Mouse (Mus musculus): ENCODE data around the gene Dkk3. TPM values are rescaled to one million over a fixed set of nuclear protein-coding genes. Genes with fewer than 3 reads are reported as not detected.

The Dkk3 gene
- polyA plus RNA-seq, 1 experiment from 2014 or later = 72.4 TPM

GRCm38 (mm10) chr7:112159835-112160234, 978 bp upstream of the Dkk3 start:
- no peaks in the 10 kb centered on the region for H3K27me3 ChIP-seq (ENCODE audit: control insufficient read depth, insufficient read depth, low read length)
- H3K4me2 ChIP-seq = no peak overlapping the region
- no peak overlapping the region for H3K9ac ChIP-seq (ENCODE audit: low read depth, low read length)
- no peaks in the 10 kb centered on the region for H3K9me3 ChIP-seq (replicated peaks; ENCODE audit: control insufficient read depth, low read length)
- ATAC-seq (replicated peaks; ENCODE audit: insufficient number of reproducible peaks, low FRiP score, low TSS enrichment) = no peak
- no peaks in the 10 kb centered on the region for H3K36me3 ChIP-seq (ENCODE audit: control insufficient read depth, insufficient read depth, low read length)
- H3K27ac ChIP-seq (ENCODE audit: low read depth, low read length) = no peak overlapping the region
- no peak overlapping the region for H3K4me3 ChIP-seq (ENCODE audit: low read depth, low read length)
- H3K4me1 ChIP-seq (ENCODE audit: control insufficient read depth, insufficient read depth, low read length) = peaks cover 25% of the 10 kb centered on the region
- WGBS (ENCODE audit: insufficient replicate concordance) = 28% methylated on average over 5 of the region's 6 CpGs

DNA sequence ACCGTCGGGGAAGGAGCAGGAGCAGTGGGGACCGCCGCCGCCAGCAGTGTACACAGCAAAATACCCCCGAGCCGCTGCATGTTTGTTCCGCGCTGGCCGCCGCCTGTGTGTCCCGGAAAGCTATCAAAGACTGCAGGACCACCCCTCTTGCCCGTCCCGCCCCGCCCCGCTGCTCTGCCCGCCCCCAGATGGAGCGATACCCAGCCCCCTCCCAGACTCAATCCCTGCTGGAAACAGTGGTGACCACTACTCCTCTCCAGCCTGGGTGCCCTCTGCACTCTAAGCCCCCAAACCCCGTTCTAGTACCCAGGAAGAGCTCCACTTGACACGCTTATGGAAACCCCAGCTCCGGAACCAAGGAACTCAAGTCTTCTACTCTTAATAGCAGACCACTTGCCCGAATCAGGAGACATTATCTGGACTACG, 528 bp downstream of the Dkk3 start:
- peak; percentile 36 for ATAC-seq (replicated peaks; ENCODE audit: insufficient number of reproducible peaks, low FRiP score, low TSS enrichment)
- Histone ChIP-seq H3K27me3 (ENCODE audit: control insufficient read depth, insufficient read depth, low read length) (no peaks in the 10 kb centered on the region), H3K4me1 (ENCODE audit: control insufficient read depth, insufficient read depth, low read length) (peaks cover 33% of the 10 kb centered on the region)

DNA sequence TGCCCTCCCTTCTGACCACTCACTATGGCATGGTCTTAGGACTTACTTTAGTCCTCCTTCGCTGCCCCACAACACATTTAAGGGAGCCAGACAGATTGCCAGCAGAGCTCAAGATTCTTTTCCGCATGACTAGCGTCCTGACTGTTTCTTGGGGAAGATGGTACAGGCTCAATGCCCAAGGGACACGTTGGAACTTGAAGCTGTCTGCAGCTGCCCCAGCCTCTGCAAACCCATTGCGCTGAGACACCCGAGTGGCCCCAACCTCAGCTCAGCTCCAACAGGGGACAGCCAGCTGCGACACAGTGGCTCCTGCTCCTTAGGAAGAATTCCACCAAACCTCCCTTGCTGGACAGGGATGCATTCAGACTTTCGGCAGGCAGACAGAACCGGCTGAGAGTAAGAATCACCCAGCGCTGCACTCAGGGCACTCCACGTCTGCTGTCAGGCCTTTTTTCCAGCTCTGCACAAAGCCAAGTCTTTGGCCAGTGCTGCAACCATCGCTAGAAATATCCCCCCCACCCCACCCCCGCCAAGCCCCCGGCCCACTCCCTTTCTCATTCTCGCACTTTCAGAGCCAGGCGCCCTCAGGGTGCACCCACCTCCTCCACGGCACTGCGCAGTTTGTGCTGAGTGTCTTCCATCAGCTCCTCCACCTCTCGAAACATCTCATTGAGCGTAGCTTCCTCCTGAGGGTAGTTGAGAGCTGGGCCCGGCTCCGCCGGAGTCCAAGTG, 1.1 kb downstream of the Dkk3 start:
- peaks cover 33% of the 10 kb centered on the region for H3K4me1 ChIP-seq (ENCODE audit: control insufficient read depth, insufficient read depth, low read length)
- H3K4me3 ChIP-seq (ENCODE audit: low read depth, low read length) = peak overlapping the region; percentile 64
- H3K9ac ChIP-seq (ENCODE audit: low read depth, low read length) = peak overlapping the region; percentile 78
- peak; percentile 18; the same call in 1 of the 2 replicates for ATAC-seq (replicated peaks; ENCODE audit: insufficient number of reproducible peaks, low FRiP score, low TSS enrichment)
- 10% methylated on average over 23 of the region's 23 CpGs for WGBS (ENCODE audit: insufficient replicate concordance)
- H3K27ac ChIP-seq (ENCODE audit: low read depth, low read length) = peak overlapping the region; percentile 63
- no peaks in the 10 kb centered on the region for H3K36me3 ChIP-seq (ENCODE audit: control insufficient read depth, insufficient read depth, low read length)
- H3K4me2 ChIP-seq = peak overlapping the region; percentile 72
- no peaks in the 10 kb centered on the region for H3K9me3 ChIP-seq (replicated peaks; ENCODE audit: control insufficient read depth, low read length)
- H3K27me3 ChIP-seq (ENCODE audit: control insufficient read depth, insufficient read depth, low read length) = no peaks in the 10 kb centered on the region

More for the DNA sequence above, 528 bp downstream of the Dkk3 start:
- WGBS (ENCODE audit: insufficient replicate concordance) = 2% methylated on average over 23 of the region's 23 CpGs
- peak overlapping the region; percentile 63 for H3K27ac ChIP-seq (ENCODE audit: low read depth, low read length)
- H3K9ac ChIP-seq (ENCODE audit: low read depth, low read length) = peak overlapping the region; percentile 78
- H3K4me3 ChIP-seq (ENCODE audit: low read depth, low read length) = peak overlapping the region; percentile 64
- no peaks in the 10 kb centered on the region for H3K9me3 ChIP-seq (replicated peaks; ENCODE audit: control insufficient read depth, low read length)
- no peaks in the 10 kb centered on the region for H3K36me3 ChIP-seq (ENCODE audit: control insufficient read depth, insufficient read depth, low read length)
- H3K4me2 ChIP-seq = peak overlapping the region; percentile 72

DNA sequence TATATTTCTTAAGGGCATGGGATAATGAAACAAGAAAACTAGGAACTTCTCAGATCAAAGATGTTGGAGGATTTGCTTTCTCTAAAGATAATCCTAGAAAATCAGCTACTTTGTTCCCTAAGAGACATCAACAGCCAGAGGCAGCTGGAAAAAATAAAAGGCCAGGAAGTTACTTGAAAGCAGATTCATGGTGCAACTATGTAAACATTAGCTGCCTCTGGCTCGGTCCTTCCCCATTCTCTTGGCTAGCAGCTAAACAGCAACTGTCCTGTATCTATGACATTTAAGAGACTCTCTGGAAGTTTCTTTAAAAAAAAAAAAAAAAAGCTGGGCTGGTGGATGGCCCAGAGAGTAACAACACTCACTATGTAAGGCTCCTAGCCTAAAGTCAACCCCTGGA, 3.7 kb downstream of the Dkk3 start:
- H3K4me2 ChIP-seq = peak overlapping the region; percentile 31; the same call in 1 of the 2 replicates
- H3K4me3 ChIP-seq (ENCODE audit: low read depth, low read length) = no peak overlapping the region
- H3K9me3 ChIP-seq (replicated peaks; ENCODE audit: control insufficient read depth, low read length) = no peaks in the 10 kb centered on the region
- H3K36me3 ChIP-seq (ENCODE audit: control insufficient read depth, insufficient read depth, low read length) = no peaks in the 10 kb centered on the region
- peaks cover 36% of the 10 kb centered on the region for H3K4me1 ChIP-seq (ENCODE audit: control insufficient read depth, insufficient read depth, low read length)
- H3K27me3 ChIP-seq (ENCODE audit: control insufficient read depth, insufficient read depth, low read length) = no peaks in the 10 kb centered on the region
- WGBS (ENCODE audit: insufficient replicate concordance) = 19% methylated on average over 1 of the region's 1 CpGs
- H3K27ac ChIP-seq (ENCODE audit: low read depth, low read length) = no peak overlapping the region
- H3K9ac ChIP-seq (ENCODE audit: low read depth, low read length) = no peak overlapping the region
- no peak for ATAC-seq (replicated peaks; ENCODE audit: insufficient number of reproducible peaks, low FRiP score, low TSS enrichment)

GRCm38 (mm10) chr7:112154445-112154844, 4.4 kb downstream of the Dkk3 start:
- Histone ChIP-seq H3K4me3 (ENCODE audit: low read depth, low read length) (no peak overlapping the region), H3K9me3 (replicated peaks; ENCODE audit: control insufficient read depth, low read length) (no peaks in the 10 kb centered on the region), H3K9ac (ENCODE audit: low read depth, low read length) (no peak overlapping the region), H3K4me1 (ENCODE audit: control insufficient read depth, insufficient read depth, low read length) (peaks cover 38% of the 10 kb centered on the region), H3K27me3 (ENCODE audit: control insufficient read depth, insufficient read depth, low read length) (no peaks in the 10 kb centered on the region), H3K4me2 (no peak overlapping the region), H3K27ac (ENCODE audit: low read depth, low read length) (no peak overlapping the region), H3K36me3 (ENCODE audit: control insufficient read depth, insufficient read depth, low read length) (no peaks in the 10 kb centered on the region)
- no peak for ATAC-seq (replicated peaks; ENCODE audit: insufficient number of reproducible peaks, low FRiP score, low TSS enrichment)
- WGBS (ENCODE audit: insufficient replicate concordance) = 86% methylated on average over 4 of the region's 4 CpGs

DNA sequence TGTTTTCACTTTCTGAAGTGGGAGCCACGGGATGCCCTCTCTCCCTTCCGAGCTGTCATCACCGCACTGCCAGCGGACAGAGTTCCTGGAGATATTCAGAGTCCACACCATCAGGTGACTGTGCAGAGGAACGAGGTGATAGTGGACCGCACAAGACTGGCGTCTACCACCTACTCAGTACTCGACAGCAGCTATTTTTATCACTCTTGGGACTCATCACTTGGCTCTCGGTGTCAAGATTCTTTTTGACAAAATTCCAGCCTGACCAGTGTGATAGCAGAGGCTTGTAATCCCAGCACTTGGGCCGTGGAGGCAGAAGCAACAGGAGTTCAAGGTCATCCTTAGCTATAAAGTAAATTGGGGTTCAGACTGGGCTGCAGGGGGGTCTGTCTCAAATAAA, 9.7 kb downstream of the Dkk3 start:
- Histone ChIP-seq H3K9me3 (replicated peaks; ENCODE audit: control insufficient read depth, low read length) (no peaks in the 10 kb centered on the region), H3K4me3 (ENCODE audit: low read depth, low read length) (no peak overlapping the region), H3K36me3 (ENCODE audit: control insufficient read depth, insufficient read depth, low read length) (0 out of 2 replicates have a peak, but pooled peaks cover 2% of the 10 kb centered on the region), H3K4me1 (ENCODE audit: control insufficient read depth, insufficient read depth, low read length) (peaks cover 27% of the 10 kb centered on the region), H3K4me2 (no peak overlapping the region), H3K9ac (ENCODE audit: low read depth, low read length) (no peak overlapping the region), H3K27ac (ENCODE audit: low read depth, low read length) (no peak overlapping the region), H3K27me3 (ENCODE audit: control insufficient read depth, insufficient read depth, low read length) (no peaks in the 10 kb centered on the region)
- 54% methylated on average over 10 of the region's 10 CpGs for WGBS (ENCODE audit: insufficient replicate concordance)
- no peak; the same call in 1 of the 2 replicates for ATAC-seq (replicated peaks; ENCODE audit: insufficient number of reproducible peaks, low FRiP score, low TSS enrichment)

GRCm38 (mm10) chr7:112147979-112148378, 10.9 kb downstream of the Dkk3 start:
- Histone ChIP-seq H3K27ac (ENCODE audit: low read depth, low read length) (no peak overlapping the region), H3K9ac (ENCODE audit: low read depth, low read length) (no peak overlapping the region), H3K9me3 (replicated peaks; ENCODE audit: control insufficient read depth, low read length) (no peaks in the 10 kb centered on the region), H3K4me3 (ENCODE audit: low read depth, low read length) (no peak overlapping the region), H3K4me2 (no peak overlapping the region), H3K27me3 (ENCODE audit: control insufficient read depth, insufficient read depth, low read length) (no peaks in the 10 kb centered on the region), H3K4me1 (ENCODE audit: control insufficient read depth, insufficient read depth, low read length) (peaks cover 27% of the 10 kb centered on the region), H3K36me3 (ENCODE audit: control insufficient read depth, insufficient read depth, low read length) (0 out of 2 replicates have a peak, but pooled peaks cover 2% of the 10 kb centered on the region)
- 60% methylated on average over 2 of the region's 2 CpGs for WGBS (ENCODE audit: insufficient replicate concordance)
- ATAC-seq (replicated peaks; ENCODE audit: insufficient number of reproducible peaks, low FRiP score, low TSS enrichment) = no peak

DNA sequence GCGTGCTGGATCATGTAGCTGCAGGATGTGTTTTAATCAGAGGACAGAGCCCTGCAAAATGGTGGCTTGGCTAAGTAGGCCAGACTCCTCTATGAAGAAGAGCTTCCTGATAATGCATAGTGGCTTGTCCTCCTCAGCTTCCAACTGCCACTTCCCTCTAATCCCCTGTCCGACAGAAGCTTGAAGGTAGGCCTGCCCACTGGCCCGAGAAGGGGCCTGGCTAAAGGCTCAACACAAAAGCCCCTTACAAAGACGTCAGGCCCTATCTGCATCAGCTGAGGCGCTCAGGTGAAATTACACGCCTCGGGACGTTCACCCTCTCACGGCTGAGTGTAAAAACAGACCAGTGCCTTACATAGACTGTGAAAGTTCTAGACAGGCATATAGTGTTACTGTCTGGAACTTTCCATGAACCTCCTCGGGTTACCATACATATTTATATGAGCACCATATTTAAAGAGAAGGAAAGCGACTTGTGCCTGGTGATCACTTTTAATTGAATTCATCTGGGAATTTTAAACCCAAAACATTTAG, 14.1 kb downstream of the Dkk3 start:
- Histone ChIP-seq H3K4me3 (ENCODE audit: low read depth, low read length) (no peak overlapping the region), H3K36me3 (ENCODE audit: control insufficient read depth, insufficient read depth, low read length) (0 out of 2 replicates have a peak, but pooled peaks cover 2% of the 10 kb centered on the region), H3K27ac (ENCODE audit: low read depth, low read length) (peak overlapping the region; percentile 8; the same call in 1 of the 2 replicates), H3K9ac (ENCODE audit: low read depth, low read length) (no peak overlapping the region), H3K4me1 (ENCODE audit: control insufficient read depth, insufficient read depth, low read length) (peaks cover 23% of the 10 kb centered on the region), H3K27me3 (ENCODE audit: control insufficient read depth, insufficient read depth, low read length) (no peaks in the 10 kb centered on the region), H3K4me2 (no peak overlapping the region), H3K9me3 (replicated peaks; ENCODE audit: control insufficient read depth, low read length) (no peaks in the 10 kb centered on the region)
- WGBS (ENCODE audit: insufficient replicate concordance) = 61% methylated on average over 11 of the region's 11 CpGs
- ATAC-seq (replicated peaks; ENCODE audit: insufficient number of reproducible peaks, low FRiP score, low TSS enrichment) = no peak

Measured in heart, embryonic 11.5 days (tissue).